Mouse (Mus musculus) adrenal gland, adult 8-10 months (tissue): Measurements from ENCODE around the gene Tbc1d10c. TPM values are rescaled to one million over a fixed set of nuclear protein-coding genes. Genes with fewer than 3 reads are reported as not detected.

Experiments used
- DNase-seq: peaks from one replicate; pipeline ENCODE4 v3.0.0; 2022
- total RNA-seq, 4 experiments: library from RNA; stranded (reverse); gene quantifications; 2 replicates each; pipeline ENCODE4 v1.2.4; 2022

Tbc1d10c gene
- total RNA-seq, 4 experiments from 2014 or later = 1.6 to 2.8 (median 1.9) TPM

DNA sequence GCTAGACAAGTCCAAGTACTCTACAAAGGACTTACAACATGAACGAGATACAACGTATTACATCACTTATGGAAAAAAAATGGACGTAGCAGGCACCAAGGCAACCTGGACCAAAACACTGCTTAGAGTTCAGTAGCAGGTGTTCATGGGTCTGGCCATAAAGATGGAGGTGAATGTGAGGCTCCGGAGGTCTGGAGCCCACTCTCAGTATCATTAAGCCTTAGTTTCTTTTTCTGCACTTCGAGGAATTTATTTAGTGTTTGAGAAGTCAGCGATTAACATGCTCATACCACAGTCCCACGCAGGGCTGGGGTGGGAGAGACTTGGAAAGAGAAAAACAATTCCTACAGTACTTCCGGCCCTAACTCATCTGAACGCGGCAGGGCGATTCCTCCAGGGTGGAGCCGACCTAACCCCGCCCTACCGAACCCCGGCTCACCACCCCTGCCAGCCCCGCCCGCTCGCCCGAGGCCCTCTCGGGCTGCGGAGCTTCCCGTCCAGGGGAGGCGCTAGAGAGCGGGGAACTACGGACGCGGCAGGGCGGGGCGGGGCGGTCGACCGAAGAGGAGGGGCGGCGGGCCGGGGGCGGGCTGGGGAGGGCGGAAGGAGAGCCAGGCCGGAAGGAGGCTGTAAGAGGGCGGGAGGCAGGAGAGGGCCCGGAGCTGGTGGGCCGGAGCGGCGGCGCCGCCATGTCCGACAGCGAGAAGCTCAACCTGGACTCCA is 605 bp upstream of the Tbc1d10c start, which contains the start of gene Ppp1ca:
Gene Ppp1ca (plus strand): TSS at position 538 of the 723 bp plus-strand sequence.
- DNase-seq = peak; percentile 91

- no peak for DNase-seq
Observed at GRCm38 (mm10) chr19:4189051-4189620, 1.9 kb downstream of the Tbc1d10c start.

- no peak for DNase-seq
Observed at GRCm38 (mm10) chr19:4187303-4187702, 3.8 kb downstream of the Tbc1d10c start.

GRCm38 (mm10) chr19:4184976-4185975 is 5.8 kb downstream of the Tbc1d10c start:
- DNase-seq = no peak

DNA sequence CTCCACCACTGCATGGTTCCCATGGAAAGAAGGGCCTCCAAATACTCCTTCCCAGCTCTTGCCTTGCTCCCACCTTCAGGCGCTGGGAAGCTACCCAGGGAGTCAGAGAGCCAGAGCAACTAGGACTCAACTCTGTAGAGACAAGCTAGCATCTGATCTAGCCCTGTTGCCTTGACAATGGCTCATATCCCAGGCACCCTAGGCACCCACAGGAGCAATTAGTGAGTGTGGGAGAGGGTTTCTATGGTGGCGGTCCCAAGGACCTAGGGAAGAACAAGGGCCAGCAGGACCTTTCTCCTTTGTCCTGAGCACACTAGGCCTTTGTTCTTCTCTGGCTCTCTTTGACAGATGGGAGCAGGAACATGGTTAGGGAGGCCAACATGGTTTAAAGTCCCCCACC is 7.4 kb downstream of the Tbc1d10c start:
- DNase-seq = no peak

- DNase-seq = peak; percentile 76
Observed at GRCm38 (mm10) chr19:4181892-4182291, 9.2 kb downstream of the Tbc1d10c start.

DNA sequence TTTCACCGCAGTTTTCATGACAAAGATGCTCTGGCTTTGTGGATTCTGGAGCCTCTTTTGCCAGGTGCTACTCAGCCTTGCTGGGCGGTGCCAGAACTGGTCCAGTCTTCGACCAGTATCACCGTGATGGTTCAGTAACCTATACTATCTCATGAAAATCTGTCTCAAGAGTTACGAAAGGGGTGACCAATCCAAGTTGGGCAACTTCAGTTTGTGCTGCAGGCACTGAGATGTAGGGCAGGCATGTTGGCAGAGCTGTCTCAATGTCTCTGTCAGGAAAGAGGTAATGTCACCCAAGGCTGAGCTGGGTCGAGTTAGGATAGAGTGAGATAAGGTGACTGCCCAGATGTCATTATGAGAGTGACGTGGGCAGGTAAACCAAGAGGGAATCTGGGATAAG is 10.7 kb downstream of the Tbc1d10c start:
- DNase-seq = no peak

DNA sequence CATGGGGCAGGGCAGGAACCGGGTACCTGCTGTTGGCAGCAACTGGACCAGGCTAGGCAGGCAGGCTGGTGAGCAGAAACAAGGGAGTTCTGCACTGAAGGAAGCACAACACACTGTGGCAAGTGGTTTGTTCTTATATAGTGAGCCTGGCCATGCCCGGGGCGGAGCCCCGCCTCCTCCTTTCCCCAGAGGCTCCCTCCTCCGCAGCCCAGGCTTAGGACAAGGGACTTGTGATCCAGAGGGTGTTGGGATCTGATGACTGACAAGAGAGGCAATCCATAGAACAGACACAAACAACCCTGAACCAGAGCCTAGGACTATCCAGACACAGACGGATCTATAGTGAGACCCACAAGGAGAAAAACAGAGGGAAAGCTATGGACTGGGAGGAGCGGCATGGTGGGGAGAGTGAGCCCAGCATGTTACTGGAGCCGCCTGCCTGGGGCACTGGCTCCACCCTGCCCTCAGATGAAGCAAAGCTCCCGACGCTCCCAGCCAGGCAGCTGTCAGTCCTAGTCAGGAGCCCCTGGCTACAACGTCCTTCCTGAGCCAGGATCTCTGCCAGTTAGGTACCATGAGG is 15.6 kb downstream of the Tbc1d10c start, which contains the start of gene Carns1:
Gene Carns1 (minus strand): TSS at position 112 of the 580 bp plus-strand sequence.
- no peak for DNase-seq

GRCm38 (mm10) chr19:4172925-4173324 is 18.2 kb downstream of the Tbc1d10c start:
- no peak for DNase-seq

DNA sequence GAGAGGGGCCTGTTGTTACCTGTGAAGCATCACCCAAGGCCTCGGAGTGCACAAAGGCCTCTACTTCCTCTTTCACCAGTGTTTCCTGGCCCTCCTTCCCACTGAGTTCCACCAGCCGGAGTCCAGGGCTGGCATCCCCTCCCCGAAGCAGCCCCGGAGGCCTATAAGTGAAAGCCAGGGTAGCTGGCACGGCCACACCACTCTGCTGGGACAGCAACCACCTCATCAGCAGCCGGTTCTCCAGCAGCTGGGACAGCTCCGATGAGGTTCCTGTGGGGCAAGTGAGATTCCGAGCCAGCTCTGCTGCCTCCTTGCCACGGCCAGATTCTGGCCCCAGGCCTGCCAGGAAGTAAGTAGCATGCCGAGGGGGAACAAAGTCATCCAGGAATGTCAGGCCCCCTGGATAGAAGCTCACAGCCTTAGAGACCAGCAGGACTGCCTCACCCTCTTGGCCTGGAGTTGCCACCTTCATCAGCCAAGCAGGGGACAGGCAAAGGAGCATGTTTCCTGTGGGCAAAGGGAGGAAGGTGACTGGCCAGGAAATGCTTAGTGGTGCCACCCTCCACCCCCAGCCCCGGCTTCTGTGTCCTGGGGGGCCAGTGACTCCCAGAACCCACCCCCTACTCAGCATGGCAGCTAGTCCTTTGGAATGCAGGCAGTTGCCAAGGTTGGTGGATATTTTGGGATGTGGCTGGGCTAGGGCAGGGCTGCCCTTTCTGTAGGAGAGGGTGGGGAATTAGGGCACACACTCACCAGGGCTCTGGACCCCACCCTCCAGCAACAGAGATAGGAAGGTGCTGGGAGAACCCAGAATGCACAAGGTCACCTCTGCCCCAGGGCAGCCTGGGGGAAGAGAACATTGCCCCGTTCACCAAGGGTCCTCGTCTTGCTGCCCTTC is 19.4 kb downstream of the Tbc1d10c start:
- DNase-seq = no peak

GRCm38 (mm10) chr19:4170723-4171392 is 20.2 kb downstream of the Tbc1d10c start:
- DNase-seq = no peak

GRCm38 (mm10) chr19:4169810-4170209 is 21.3 kb downstream of the Tbc1d10c start:
- no peak for DNase-seq

- peak; percentile 99 for DNase-seq
Observed at GRCm38 (mm10) chr19:4169378-4169784, 21.7 kb downstream of the Tbc1d10c start.

DNA sequence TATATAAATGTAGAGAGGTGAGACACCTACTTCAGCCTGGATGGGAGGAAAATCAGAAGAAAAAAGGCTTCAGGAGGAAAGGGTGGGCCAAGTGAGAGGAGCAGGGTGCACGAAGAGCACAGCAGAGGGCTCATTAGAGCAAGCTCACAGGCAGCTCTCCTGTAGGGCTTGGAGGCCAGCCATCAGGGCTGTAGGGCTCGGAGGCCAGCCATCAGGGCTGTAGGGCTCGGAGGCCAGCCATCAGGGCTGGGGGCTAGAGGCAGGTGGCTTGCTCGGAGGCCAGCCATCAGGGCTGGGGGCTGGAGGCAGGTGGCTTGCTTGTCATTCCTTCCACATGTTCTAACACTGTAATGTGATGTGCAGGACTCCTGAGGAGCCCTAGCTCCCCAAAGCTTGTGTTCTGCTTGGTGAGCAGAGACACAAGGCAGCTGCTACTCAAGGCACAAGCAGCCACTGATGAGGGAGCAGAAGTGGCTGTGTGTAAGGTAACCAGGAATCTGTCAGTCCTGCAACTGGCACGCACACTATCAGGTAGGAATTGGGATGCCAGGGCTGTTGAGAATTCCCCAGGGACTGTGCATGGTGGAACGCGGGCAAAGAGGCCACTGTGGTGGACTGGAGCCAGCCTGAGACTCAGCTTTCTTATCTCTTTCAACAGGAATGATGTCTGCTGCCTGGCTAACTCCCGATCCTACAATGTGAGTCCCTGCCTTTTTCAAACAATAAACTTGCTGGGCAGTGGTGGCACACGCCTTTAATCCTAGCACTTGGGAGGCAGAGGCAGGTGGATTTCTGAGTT is 24.2 kb downstream of the Tbc1d10c start:
- no peak for DNase-seq

DNA sequence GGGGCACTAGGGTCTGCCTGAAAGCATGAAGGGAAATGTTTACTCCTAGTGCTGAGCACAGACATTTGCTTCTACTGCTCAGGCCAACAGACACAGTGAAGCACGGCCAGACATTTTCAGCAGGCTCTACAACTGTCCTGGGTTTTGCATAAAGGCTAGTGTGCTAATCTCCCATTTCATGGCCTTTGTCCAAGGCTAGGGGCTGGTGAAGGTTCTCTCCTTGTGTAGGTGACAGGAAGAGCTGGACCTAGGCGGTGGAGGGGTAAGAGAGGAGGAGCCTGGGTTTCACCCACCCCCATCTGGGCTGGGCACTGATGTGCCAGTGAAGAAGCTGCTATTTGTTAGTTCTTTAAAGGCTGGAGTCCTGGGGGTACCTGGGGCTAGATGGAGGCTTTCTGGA is 26.4 kb downstream of the Tbc1d10c start:
- DNase-seq = peak; percentile 73

GRCm38 (mm10) chr19:4164100-4164499 is 27.0 kb downstream of the Tbc1d10c start:
- no peak for DNase-seq

DNA sequence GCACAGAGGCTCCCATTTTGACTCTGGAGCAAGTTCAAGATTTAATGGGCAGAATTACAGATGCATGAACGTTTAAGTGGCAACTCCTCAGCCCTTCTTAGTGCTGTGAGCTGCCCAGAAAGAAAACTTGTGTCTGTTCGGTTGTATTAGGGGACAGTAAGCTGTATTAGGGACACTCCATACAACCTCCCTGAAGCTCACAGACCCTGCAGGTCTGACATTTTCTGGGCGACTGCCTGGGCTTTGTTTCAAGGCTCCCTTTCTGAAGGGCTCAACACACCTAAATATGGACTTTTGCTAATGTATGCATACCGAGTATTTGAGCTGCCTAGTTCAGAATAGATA is 27.6 kb downstream of the Tbc1d10c start:
- DNase-seq = no peak

DNA sequence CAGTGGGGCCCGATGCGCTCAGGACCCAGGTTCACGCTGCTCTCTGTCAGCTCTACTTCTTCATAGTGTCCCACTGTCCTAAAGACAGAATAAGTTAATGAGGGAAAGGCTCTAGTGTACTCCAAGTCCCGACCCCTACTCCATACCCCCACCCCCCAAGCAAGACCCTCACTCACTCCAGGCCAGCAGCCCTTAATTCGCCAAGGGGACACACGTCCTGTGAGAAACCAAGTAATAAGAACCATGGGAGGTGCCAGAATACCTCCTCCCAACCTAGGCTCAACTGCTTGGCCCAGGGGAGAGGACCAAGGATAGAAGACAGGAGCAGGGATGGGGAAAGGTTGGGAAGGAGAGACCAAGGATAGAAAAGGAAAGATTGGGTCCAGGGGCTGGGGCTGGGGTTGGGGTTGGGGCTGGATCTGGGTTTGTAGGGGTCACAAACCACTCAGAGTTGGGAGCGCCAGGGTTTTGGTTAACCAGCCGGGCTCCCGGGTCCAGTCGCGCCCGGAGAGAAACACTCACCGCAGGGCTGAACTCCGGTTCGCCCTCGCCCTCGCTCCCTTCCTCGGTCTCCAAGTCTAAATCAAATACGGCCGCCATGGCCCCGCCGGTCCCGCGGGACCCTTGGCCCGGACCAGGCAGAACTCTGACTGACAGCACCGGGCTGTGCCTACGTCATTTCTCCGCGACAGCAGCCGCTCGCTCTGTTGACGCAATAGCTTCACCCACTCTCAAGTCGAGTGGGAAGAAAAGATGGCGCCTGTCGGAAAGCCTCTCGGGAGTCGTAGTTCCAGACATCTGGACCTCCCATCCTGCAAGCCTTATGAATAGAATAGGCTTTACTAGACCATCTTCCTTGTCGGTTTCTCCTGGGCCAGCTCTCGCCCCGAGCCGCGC is 28.2 kb downstream of the Tbc1d10c start, which contains the start of gene Rps6kb2:
Gene Rps6kb2 (minus strand): TSS at position 709 of the 897 bp plus-strand sequence.
- DNase-seq = peak; percentile 96

- DNase-seq = no peak
Observed at GRCm38 (mm10) chr19:4159049-4159448, 32.0 kb downstream of the Tbc1d10c start.
